Mouse (Mus musculus) midbrain, embryonic 11.5 days (tissue): Measurements from ENCODE around the gene Angptl3. TPM values are rescaled to one million over a fixed set of nuclear protein-coding genes. Genes with fewer than 3 reads are reported as not detected.

ENCODE experiments used
- ATAC-seq: fragments of 200-750 bp; cut with Nextera tagmentation; 2 replicates; pipeline ENCODE4 v1.8.0; 2017; ENCODE audit warnings: moderate TSS enrichment, moderate library complexity; ENCODE audit not compliant: low FRiP score
- DNase-seq: peaks from one replicate; pipeline ENCODE4 v3.0.0; 2015; ENCODE audit warnings: low spot score; ENCODE audit errors: missing footprints
- H3K27ac ChIP-seq: fragments of 300-500 bp; sonication (generic); 2 replicates; pipeline ENCODE4 v1.5.1; 2014; ENCODE audit warnings: low read depth, low read length
- H3K27me3 ChIP-seq: fragments of 300-500 bp; sonication (generic); 2 replicates; pipeline ENCODE4 v1.6.1; 2014; ENCODE audit warnings: mild to moderate bottlenecking, low read length, moderate library complexity, mixed read lengths; ENCODE audit not compliant: control insufficient read depth, insufficient read depth
- H3K36me3 ChIP-seq: fragments of 300-500 bp; sonication (generic); 2 replicates; pipeline ENCODE4 v1.6.1; 2014; ENCODE audit warnings: mild to moderate bottlenecking, low read length, moderate library complexity, mixed read lengths; ENCODE audit not compliant: control insufficient read depth, insufficient read depth
- H3K4me1 ChIP-seq: fragments of 300-500 bp; sonication (generic); 2 replicates; pipeline ENCODE4 v1.6.1; 2014; ENCODE audit warnings: low read length; ENCODE audit not compliant: control insufficient read depth, insufficient read depth
- H3K4me2 ChIP-seq: fragments of 300-500 bp; sonication (generic); 2 replicates; pipeline ENCODE4 v1.6.1; 2014; ENCODE audit warnings: mild to moderate bottlenecking, moderate library complexity
- H3K4me3 ChIP-seq: fragments of 300-500 bp; sonication (generic); 2 replicates; pipeline ENCODE4 v1.5.1; 2014; ENCODE audit warnings: low read depth, low read length
- H3K9ac ChIP-seq: fragments of 300-500 bp; sonication (generic); 2 replicates; pipeline ENCODE4 v1.6.1; 2014; ENCODE audit warnings: low read length
- H3K9me3 ChIP-seq: fragments of 300-500 bp; sonication (generic); 2 replicates; pipeline ENCODE4 v1.6.1; 2016; ENCODE audit warnings: low read length; ENCODE audit not compliant: control insufficient read depth
- WGBS: fragments of 180-500 bp; shearing (Covaris S2); extraction: QIAGEN DNeasy Blood & Tissue Kit; methylation state at CpG from one replicate; pipeline ENCODE4 v1.1.7; 2014; 5-methylcytosine and 5-hydroxymethylcytosine counted together
- polyA plus RNA-seq: library from polyadenylated mRNA; unstranded; fragments of >200 nt; fragmentation: Nextera tagmentation; extraction: Ambion mirVana; gene quantifications from 2 replicates; pipeline ENCODE4 v1.2.1, GENCODE M21; 2014

Gene Angptl3
- 0.58 and 0.78 TPM in 2 replicates for polyA plus RNA-seq

DNA sequence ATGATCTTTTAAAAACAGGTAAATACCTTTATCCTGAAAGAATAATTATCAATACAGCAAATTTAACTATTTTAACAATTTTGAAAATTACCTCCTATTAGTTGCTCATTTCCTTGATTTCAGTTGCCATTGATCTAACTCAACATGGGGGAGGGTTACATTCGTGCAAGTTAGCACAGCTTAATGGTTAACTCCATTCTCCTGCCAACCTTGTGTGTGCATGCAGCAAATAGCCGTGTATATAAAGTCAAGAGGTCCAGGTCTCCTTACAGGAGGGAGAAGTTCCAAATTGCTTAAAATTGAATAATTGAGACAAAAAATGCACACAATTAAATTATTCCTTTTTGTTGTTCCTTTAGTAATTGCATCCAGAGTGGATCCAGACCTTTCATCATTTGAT lies at the start of gene Angptl3:
Gene Angptl3 (plus strand): TSS at position 269 of the 400 bp plus-strand sequence.
- ATAC-seq: no peak
- Histone ChIP-seq H3K9ac (no peak within 1 kb of the TSS), H3K4me1 (no peaks in the 10 kb centered on the region), H3K27ac (no peak within 1 kb of the TSS), H3K27me3 (no peaks in the 10 kb centered on the region), H3K4me2 (no peak within 1 kb of the TSS), H3K9me3 (no peaks in the 10 kb centered on the region), H3K36me3 (no peaks in the 10 kb centered on the region), H3K4me3 (no peak within 1 kb of the TSS)
- WGBS: 78% methylated on average over 2 of the region's 2 CpGs
- DNase-seq: no peak

DNA sequence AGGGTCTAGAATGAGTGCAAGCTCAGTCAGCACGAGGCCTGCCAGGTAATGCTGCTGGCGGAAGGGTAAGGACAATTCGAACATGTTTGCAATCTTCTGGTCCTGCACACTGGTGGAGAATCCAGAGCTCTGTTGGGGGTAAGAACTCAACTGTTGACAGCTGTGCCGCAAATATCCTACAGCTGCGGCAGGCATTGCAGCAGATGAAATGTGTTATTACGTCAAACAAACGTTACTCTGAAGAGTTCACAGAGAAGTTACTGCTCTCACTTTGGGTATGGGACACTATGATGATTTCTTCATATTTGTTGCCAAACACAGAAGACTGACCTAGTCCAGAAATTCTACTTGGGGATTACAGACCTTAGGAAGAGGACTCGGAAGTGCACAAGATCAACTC lies 46.1 kb upstream of the Angptl3 start:
- WGBS: 92% methylated on average over 8 of the region's 8 CpGs

DNA sequence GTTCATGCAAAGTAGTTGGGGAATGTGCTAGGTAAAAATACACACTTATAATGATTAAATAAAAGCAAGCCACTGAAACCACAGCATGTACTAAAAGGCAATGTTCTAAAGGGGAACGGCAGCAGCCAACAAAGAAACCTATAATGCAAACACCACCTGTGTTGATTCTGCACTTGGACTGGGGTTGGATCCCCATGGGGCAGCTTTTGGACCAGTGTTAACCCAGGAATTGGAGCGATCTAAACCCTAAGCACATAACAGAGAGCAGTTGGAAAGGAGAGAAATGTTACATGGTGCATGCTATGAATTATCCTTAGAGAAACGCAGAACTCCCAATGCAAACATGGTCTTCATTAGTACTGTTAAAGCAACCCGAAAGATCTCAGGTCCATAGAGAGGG lies 37.3 kb upstream of the Angptl3 start:
- Histone ChIP-seq H3K27me3 (no peaks in the 10 kb centered on the region), H3K9me3 (no peaks in the 10 kb centered on the region), H3K9ac (no peak overlapping the region), H3K4me1 (no peaks in the 10 kb centered on the region), H3K4me3 (no peak overlapping the region), H3K36me3 (no peaks in the 10 kb centered on the region), H3K27ac (no peak overlapping the region), H3K4me2 (no peak overlapping the region)
- no peak for DNase-seq
- ATAC-seq: no peak
- 87% methylated on average over 4 of the region's 4 CpGs for WGBS

More for the DNA sequence above, 46.1 kb upstream of the Angptl3 start:
- Histone ChIP-seq H3K36me3 (peaks cover 3% of the 10 kb centered on the region), H3K9me3 (no peaks in the 10 kb centered on the region), H3K4me1 (no peaks in the 10 kb centered on the region), H3K4me2 (no peak overlapping the region), H3K27me3 (no peaks in the 10 kb centered on the region), H3K9ac (no peak overlapping the region), H3K4me3 (no peak overlapping the region), H3K27ac (no peak overlapping the region)
- no peak for DNase-seq
- no peak for ATAC-seq

DNA sequence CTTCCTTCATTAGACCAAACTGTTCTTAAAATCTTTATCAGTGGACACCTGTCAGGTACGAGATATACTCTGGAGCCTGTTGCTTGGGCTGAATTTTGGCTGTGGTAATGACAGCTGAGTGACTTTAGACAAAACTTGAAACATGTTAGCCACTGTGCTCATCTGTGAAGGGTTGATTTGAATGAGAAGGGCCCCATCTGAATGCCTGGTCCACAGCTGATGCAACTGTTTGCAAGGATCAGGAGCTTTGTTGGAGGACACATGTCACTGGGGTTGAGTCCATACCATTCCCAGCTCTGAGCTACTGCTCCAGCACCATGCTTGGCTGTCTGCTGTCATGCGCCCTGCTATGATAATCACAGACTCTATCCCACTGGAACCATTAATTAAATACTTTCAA lies 25.2 kb upstream of the Angptl3 start:
- H3K9ac ChIP-seq: no peak overlapping the region
- DNase-seq (no peak), ATAC-seq (no peak)
- H3K4me3 ChIP-seq: no peak overlapping the region
- H3K27ac ChIP-seq: no peak overlapping the region
- H3K9me3 ChIP-seq: no peaks in the 10 kb centered on the region
- H3K4me2 ChIP-seq: no peak overlapping the region
- H3K27me3 ChIP-seq: no peaks in the 10 kb centered on the region
- H3K36me3 ChIP-seq: peaks cover 9% of the 10 kb centered on the region; the same call in 1 of the 2 replicates
- no peaks in the 10 kb centered on the region for H3K4me1 ChIP-seq
- WGBS: 91% methylated on average over 2 of the region's 2 CpGs

DNA sequence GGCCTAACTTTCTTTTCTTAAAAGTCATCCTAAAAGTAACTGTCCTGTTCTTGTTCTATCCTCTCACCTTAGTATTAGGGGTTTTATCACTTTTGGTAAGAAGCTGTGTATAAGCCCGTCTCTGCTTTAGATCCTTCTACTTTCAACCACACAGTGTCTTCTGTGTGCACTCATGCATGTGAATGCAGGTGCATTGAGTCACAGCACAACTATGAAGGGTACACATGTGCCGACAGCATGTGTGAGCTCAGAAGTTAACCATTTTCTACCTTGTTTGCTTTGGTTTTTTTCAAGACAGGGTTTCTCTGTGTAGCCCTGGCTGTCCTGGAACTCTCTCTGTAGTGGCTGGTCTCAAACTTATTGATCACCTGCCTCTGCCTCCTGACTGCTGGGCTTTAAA lies 24.4 kb upstream of the Angptl3 start:
- Histone ChIP-seq H3K27me3 (no peaks in the 10 kb centered on the region), H3K27ac (no peak overlapping the region), H3K4me3 (no peak overlapping the region), H3K4me2 (no peak overlapping the region), H3K9me3 (no peaks in the 10 kb centered on the region), H3K9ac (no peak overlapping the region), H3K36me3 (peaks cover 12% of the 10 kb centered on the region; the same call in 1 of the 2 replicates), H3K4me1 (no peaks in the 10 kb centered on the region)
- ATAC-seq (no peak), DNase-seq (no peak)
- WGBS: 93% methylated on average over 2 of the region's 2 CpGs

DNA sequence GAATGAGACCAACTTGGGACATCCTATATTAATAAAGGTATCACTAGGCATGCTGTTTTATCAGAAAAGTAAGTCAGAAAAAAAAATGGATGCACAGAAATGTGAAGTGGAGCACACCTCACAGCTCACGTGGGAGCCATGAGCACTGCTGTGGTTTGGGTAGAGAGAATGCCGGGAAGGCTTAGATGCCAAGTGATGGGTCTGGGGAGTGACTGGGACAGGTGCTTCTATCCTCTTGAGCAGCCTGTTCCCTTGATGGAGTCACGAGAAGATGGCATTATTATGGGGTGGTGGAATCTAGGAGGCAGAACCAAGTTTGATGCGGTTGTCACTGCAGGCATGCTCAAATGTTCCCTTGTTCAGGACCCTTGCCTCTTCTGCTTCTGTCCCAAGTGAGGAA lies 19.7 kb upstream of the Angptl3 start:
- Histone ChIP-seq H3K4me3 (no peak overlapping the region), H3K4me1 (no peaks in the 10 kb centered on the region), H3K36me3 (peaks cover 11% of the 10 kb centered on the region), H3K4me2 (no peak overlapping the region), H3K9me3 (no peaks in the 10 kb centered on the region), H3K27ac (no peak overlapping the region), H3K27me3 (no peaks in the 10 kb centered on the region), H3K9ac (no peak overlapping the region)
- WGBS: 89% methylated on average over 4 of the region's 4 CpGs
- ATAC-seq (no peak), DNase-seq (no peak)

DNA sequence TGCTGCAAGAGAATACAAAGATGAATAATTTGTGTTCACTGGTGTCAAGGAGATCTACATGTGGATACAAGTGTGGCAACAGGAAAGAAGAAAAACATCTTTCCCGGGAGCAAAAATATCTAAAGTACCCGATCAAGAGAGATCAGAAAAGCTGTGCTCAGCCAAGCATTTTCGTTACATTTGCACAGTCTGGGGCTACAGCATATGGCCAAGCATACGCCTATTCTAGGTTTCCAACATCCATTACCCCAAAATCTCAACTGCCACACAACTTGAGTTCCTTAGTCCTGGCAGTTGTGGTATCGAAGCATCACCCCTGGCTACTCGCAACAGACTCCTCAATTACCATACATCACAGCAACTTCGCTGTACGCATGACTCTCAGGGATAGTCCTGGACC lies 8.5 kb upstream of the Angptl3 start:
- WGBS: 95% methylated on average over 8 of the region's 8 CpGs
- Histone ChIP-seq H3K9ac (no peak overlapping the region), H3K4me3 (no peak overlapping the region), H3K27me3 (no peaks in the 10 kb centered on the region), H3K4me2 (no peak overlapping the region), H3K9me3 (no peaks in the 10 kb centered on the region), H3K27ac (no peak overlapping the region), H3K4me1 (no peaks in the 10 kb centered on the region), H3K36me3 (no peaks in the 10 kb centered on the region)
- no peak for ATAC-seq
- DNase-seq: no peak

DNA sequence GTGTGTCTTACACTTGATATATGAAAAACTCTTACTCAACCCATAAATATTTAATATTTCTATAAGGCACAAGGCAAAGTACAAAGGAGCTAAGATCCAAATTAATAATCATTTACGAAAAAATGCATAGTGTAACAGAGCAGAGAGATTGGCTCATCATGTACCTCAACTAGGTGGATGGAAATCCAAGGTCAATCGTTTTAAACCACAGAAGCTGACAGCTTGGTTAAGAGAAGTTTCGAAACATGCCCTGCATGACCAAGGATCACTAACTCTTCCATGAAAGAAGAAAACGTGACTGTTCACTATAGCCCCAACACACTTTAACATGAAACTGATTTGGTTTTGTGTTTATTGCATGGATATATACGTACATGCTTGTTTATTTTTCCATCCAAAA lies 2.4 kb upstream of the Angptl3 start:
- H3K4me1 ChIP-seq: no peaks in the 10 kb centered on the region
- H3K36me3 ChIP-seq: no peaks in the 10 kb centered on the region
- DNase-seq (no peak), ATAC-seq (no peak)
- WGBS: 93% methylated on average over 5 of the region's 5 CpGs
- H3K9me3 ChIP-seq: no peaks in the 10 kb centered on the region
- H3K4me2 ChIP-seq: no peak overlapping the region
- H3K9ac ChIP-seq: no peak overlapping the region
- no peak overlapping the region for H3K27ac ChIP-seq
- H3K4me3 ChIP-seq: no peak overlapping the region
- H3K27me3 ChIP-seq: no peaks in the 10 kb centered on the region

DNA sequence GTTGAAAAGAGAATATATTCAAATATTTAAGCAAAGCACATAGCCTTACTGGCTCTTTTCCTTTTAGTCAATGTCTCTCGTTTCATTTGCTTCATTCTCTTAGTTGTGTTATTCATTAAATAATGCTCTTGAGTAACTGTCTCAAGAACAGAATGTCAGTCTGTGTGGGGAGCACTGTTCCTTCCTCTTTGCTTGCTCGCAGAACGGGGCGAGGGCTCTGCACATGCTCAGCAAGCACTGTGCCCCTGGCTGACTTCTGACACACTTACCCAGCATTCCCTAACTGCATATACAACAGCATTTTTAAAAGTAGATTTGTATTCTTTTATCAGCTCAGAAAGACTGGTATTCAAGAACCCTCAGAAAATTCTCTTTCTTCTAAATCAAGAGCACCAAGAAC lies 2.2 kb downstream of the Angptl3 start:
- 91% methylated on average over 4 of the region's 4 CpGs for WGBS
- H3K27ac ChIP-seq: no peak overlapping the region
- ATAC-seq (no peak), DNase-seq (no peak)
- H3K4me3 ChIP-seq: no peak overlapping the region
- H3K9me3 ChIP-seq: no peaks in the 10 kb centered on the region
- H3K4me1 ChIP-seq: no peaks in the 10 kb centered on the region
- no peaks in the 10 kb centered on the region for H3K27me3 ChIP-seq
- no peak overlapping the region for H3K9ac ChIP-seq
- no peaks in the 10 kb centered on the region for H3K36me3 ChIP-seq
- no peak overlapping the region for H3K4me2 ChIP-seq

DNA sequence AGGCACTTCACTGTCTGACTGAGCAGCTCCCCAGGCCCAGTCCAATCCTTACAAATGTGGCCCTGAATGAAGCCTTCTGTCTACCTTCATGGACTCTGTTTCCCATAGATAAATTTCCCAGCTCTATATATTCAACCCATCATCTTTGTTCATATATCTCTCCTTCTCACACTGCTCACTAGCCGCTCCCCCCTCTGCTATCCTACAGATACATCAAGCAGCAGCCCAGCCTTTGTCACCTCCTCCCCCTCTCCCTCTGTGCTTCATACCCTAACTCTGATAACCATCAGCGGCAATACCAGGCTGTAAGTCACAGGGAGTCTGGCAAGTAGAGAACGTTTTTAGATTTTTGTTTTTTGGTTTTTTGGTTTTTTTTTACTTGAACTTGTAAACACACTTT lies 14.1 kb downstream of the Angptl3 start:
- 88% methylated on average over 3 of the region's 3 CpGs for WGBS
- no peak for ATAC-seq
- H3K27ac ChIP-seq: no peak overlapping the region
- DNase-seq: no peak
- H3K4me1 ChIP-seq: no peaks in the 10 kb centered on the region
- peaks cover 13% of the 10 kb centered on the region for H3K36me3 ChIP-seq
- H3K9me3 ChIP-seq: no peaks in the 10 kb centered on the region
- H3K4me3 ChIP-seq: no peak overlapping the region
- no peak overlapping the region for H3K9ac ChIP-seq
- H3K27me3 ChIP-seq: no peaks in the 10 kb centered on the region
- no peak overlapping the region for H3K4me2 ChIP-seq
